Mouse (Mus musculus) midbrain, embryonic 12.5 days (tissue): ENCODE measurements around the gene Vmn2r105. TPM values are rescaled to one million over a fixed set of nuclear protein-coding genes. Genes with fewer than 3 reads are reported as not detected.

Experiments used
- ATAC-seq: fragments of 200-750 bp; cut with Nextera tagmentation; 2 replicates; pipeline ENCODE4 v1.8.0; 2017; ENCODE audit warnings: low read depth, moderate TSS enrichment, moderate library complexity; ENCODE audit not compliant: low FRiP score
- H3K27ac ChIP-seq: fragments of 300-500 bp; sonication (generic); replicated peaks from 2 replicates; pipeline ENCODE4 v1.5.1; 2016; ENCODE audit warnings: mild to moderate bottlenecking
- H3K27me3 ChIP-seq: fragments of 300-500 bp; sonication (generic); 2 replicates; pipeline ENCODE4 v1.6.1; 2016; ENCODE audit warnings: mild to moderate bottlenecking
- H3K36me3 ChIP-seq: fragments of 300-500 bp; sonication (generic); 2 replicates; pipeline ENCODE4 v1.6.1; 2016
- H3K4me1 ChIP-seq: fragments of 300-500 bp; sonication (generic); 2 replicates; pipeline ENCODE4 v1.6.1; 2016
- H3K4me2 ChIP-seq: fragments of 300-500 bp; sonication (generic); replicated peaks from 2 replicates; pipeline ENCODE4 v1.6.1; 2016; ENCODE audit warnings: mild to moderate bottlenecking, moderate library complexity
- H3K4me3 ChIP-seq: fragments of 300-500 bp; sonication (generic); 2 replicates; pipeline ENCODE4 v1.5.1; 2016; ENCODE audit warnings: mild to moderate bottlenecking
- H3K9ac ChIP-seq: fragments of 300-500 bp; sonication (generic); replicated peaks from 2 replicates; pipeline ENCODE4 v1.6.1; 2016; ENCODE audit warnings: mild to moderate bottlenecking, moderate library complexity
- H3K9me3 ChIP-seq: fragments of 300-500 bp; sonication (generic); 2 replicates; pipeline ENCODE4 v1.6.1; 2016; ENCODE audit warnings: mild to moderate bottlenecking
- WGBS: fragments of 180-500 bp; shearing (Covaris S2); methylation state at CpG from one replicate; pipeline ENCODE4 v1.1.7; 2016; 5-methylcytosine and 5-hydroxymethylcytosine counted together
- polyA plus RNA-seq: library from polyadenylated mRNA; unstranded; fragments of >200 nt; fragmentation: Nextera tagmentation; extraction: Ambion mirVana; gene quantifications from 2 replicates; pipeline ENCODE4 v1.2.1, GENCODE M21; 2016

Vmn2r105 gene
- not detected in 2 replicates for polyA plus RNA-seq

GRCm38 (mm10) chr17:20234952-20235351, at the start of gene Vmn2r105:
Vmn2r105 (minus strand) TSS chr17:20235052.
- H3K4me3 ChIP-seq: no peak within 1 kb of the TSS
- H3K9ac ChIP-seq: no peak within 1 kb of the TSS
- no peak for ATAC-seq
- H3K4me2 ChIP-seq: no peak within 1 kb of the TSS
- H3K4me1 ChIP-seq: no peaks in the 10 kb centered on the region
- 76% methylated on average over 2 of the region's 2 CpGs for WGBS
- H3K27me3 ChIP-seq: no peaks in the 10 kb centered on the region
- no peaks in the 10 kb centered on the region for H3K36me3 ChIP-seq
- H3K9me3 ChIP-seq: no peaks in the 10 kb centered on the region
- H3K27ac ChIP-seq: no peak within 1 kb of the TSS

GRCm38 (mm10) chr17:20255522-20255921, 20.7 kb upstream of the Vmn2r105 start:
- no peak for ATAC-seq
- no peak overlapping the region for H3K9ac ChIP-seq
- whole genome bisulfite sequencing: 70% methylated on average over 4 of the region's 4 CpGs
- H3K4me3 ChIP-seq: no peak overlapping the region
- no peak overlapping the region for H3K27ac ChIP-seq
- no peaks in the 10 kb centered on the region for H3K4me1 ChIP-seq
- peaks cover 13% of the 10 kb centered on the region for H3K9me3 ChIP-seq
- no peak overlapping the region for H3K4me2 ChIP-seq
- H3K36me3 ChIP-seq: no peaks in the 10 kb centered on the region
- H3K27me3 ChIP-seq: no peaks in the 10 kb centered on the region

GRCm38 (mm10) chr17:20182997-20183396, 51.9 kb downstream of the Vmn2r105 start, which contains the start of gene Fpr-rs6:
Fpr-rs6 (minus strand) TSS chr17:20183097.
- Histone ChIP-seq H3K27me3 (no peaks in the 10 kb centered on the region), H3K9ac (no peak within 1 kb of the TSS), H3K27ac (no peak within 1 kb of the TSS), H3K36me3 (no peaks in the 10 kb centered on the region), H3K4me3 (no peak within 1 kb of the TSS), H3K9me3 (peaks cover 19% of the 10 kb centered on the region), H3K4me2 (no peak within 1 kb of the TSS), H3K4me1 (no peaks in the 10 kb centered on the region)
- no peak for ATAC-seq

Other genes starting within 250 kb of the Vmn2r105 start
- gene Vmn2r104, start 186.7 kb downstream of the Vmn2r105 start, polyA plus RNA-seq: not detected in 2 replicates
- not detected in 2 replicates for gene Fpr-rs7, start 120.8 kb downstream of the Vmn2r105 start, polyA plus RNA-seq
- gene Fpr-rs6, start 52.0 kb downstream of the Vmn2r105 start, polyA plus RNA-seq: not detected in 2 replicates
- gene Vmn2r106, start 50.5 kb upstream of the Vmn2r105 start, polyA plus RNA-seq: not detected in 2 replicates
- not detected in 2 replicates for gene Vmn2r107, start 110.2 kb upstream of the Vmn2r105 start, polyA plus RNA-seq
- gene Vmn1r224, start 179.1 kb upstream of the Vmn2r105 start, polyA plus RNA-seq: not detected in 2 replicates
- gene Vmn2r108, start 246.3 kb upstream of the Vmn2r105 start, polyA plus RNA-seq: not detected in 2 replicates